Mouse (Mus musculus) cerebellum, adult (tissue): ENCODE measurements around the gene Serinc4.
A peak's percentile ranks its signal among the peaks of the same experiment; 100 is the strongest.

Source experiments
- ATAC-seq: cut with Nextera tagmentation; 2 replicates; pipeline ENCODE4 v1.9.2; 2017; ENCODE audit warnings: mild to moderate bottlenecking, moderate library complexity, mixed read lengths; ENCODE audit not compliant: insufficient number of reproducible peaks, low FRiP score, low TSS enrichment

The Serinc4 gene

GRCm38 (mm10) chr2:121412843-121413386 is 43.7 kb downstream of the Serinc4 start:
- ATAC-seq = peak; percentile 23; the same call in 1 of the 2 replicates

DNA sequence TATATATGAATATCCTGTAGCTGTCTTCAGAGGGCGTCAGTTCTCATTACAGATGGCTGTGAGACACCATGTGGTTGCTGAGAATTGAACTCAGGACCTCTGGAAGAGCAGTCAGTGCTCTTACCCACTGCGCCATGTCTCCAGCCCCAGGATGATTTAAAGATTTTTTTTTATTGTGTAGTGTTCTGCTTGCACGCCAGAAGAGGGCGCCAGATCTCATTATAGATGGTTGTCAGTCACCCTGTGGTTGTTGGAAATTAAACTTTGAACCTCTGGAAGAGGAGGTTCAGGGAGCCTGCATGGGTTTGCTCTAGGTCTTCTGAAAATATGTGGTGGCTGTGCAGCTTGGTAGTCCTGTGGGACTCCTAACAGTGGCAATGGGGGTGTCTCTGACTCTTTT is 48.4 kb downstream of the Serinc4 start:
- no peak for ATAC-seq

- ATAC-seq = no peak
Observed at GRCm38 (mm10) chr2:121403296-121403695, 53.3 kb downstream of the Serinc4 start.

DNA sequence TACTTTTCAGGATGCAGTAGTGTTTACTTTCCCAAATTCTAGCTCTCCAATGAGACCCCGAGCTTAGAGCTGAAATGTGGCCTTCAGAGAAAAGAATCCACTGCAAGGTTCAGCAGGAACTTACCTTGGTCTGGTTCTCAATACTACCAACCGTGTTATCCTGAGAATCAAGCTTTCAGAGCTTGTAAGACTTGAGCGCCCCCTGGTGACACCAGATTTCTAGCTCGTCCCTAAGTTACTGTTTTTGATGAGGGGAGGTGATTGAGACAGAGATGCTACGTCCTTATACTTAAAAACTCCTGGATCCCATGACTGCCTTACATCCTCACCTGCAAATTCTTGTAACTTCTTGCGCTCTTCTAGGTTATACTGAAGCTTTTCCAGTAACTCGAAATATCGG is 60.0 kb downstream of the Serinc4 start:
- peak; percentile 45; the same call in 1 of the 2 replicates for ATAC-seq
